Mouse (Mus musculus): Measurements from ENCODE around the gene Fancg.

Gene Fancg

GRCm38 (mm10) chr4:43010161-43011038 lies at the start of gene Fancg:
Fancg (minus strand) TSS chr4:43010506.
- DNase-seq, result peak; percentile 79

- DNase-seq, result no peak
Measured at GRCm38 (mm10) chr4:43059697-43060096, 49.4 kb upstream of the Fancg start.

GRCm38 (mm10) chr4:43058753-43059654 lies 48.7 kb upstream of the Fancg start, which contains the start of gene Unc13b:
Unc13b (plus strand) TSS chr4:43058953.
- DNase-seq, result peak; percentile 92

GRCm38 (mm10) chr4:43058392-43058752 lies 48.1 kb upstream of the Fancg start:
- no peak for DNase-seq

- DNase-seq, result no peak
Measured at GRCm38 (mm10) chr4:43057654-43058053, 47.3 kb upstream of the Fancg start.

DNA sequence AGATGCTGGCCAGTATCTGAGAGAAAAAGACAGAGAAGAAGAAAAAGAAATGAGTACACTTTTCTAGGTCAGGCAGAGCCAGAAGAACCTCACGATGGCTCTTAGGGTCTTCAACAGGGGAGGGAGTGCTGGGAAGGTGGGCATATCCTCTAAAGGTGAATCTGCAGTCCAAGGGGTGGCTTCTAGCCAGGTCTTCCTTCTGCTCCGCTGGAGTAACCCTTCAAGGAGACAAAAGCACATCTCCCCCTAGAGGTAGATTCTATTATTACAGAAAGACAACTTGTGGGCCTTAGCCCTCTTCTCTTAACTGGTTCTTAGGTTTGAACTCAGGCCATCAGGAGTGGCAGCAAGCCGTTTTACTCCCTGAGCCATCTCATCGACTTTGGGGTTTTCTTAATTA lies 42.3 kb upstream of the Fancg start:
- DNase-seq, result no peak

- peak; percentile 64 for DNase-seq
Measured at GRCm38 (mm10) chr4:43047231-43047630, 36.9 kb upstream of the Fancg start.

DNA sequence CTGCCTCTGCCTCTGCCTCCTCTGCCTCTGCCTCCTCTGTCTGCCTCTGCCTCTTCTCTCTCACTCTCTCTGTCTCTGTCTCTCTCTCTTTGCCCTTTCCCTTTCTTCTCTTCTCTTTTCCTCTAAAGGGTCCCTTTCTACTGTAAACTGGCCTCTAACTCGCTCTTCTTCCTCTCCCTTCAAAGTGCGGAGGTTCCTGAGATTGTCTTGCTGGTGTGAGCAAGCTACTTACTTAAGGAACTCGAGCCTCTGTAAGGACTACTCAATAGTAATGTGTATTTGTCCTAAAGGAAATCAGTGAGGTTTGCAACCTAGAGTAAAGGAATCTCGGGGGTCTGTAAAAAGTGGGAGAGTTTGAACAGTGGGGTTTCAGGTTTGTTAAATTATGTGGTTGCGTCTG lies 36.3 kb upstream of the Fancg start:
- DNase-seq, result no peak

DNA sequence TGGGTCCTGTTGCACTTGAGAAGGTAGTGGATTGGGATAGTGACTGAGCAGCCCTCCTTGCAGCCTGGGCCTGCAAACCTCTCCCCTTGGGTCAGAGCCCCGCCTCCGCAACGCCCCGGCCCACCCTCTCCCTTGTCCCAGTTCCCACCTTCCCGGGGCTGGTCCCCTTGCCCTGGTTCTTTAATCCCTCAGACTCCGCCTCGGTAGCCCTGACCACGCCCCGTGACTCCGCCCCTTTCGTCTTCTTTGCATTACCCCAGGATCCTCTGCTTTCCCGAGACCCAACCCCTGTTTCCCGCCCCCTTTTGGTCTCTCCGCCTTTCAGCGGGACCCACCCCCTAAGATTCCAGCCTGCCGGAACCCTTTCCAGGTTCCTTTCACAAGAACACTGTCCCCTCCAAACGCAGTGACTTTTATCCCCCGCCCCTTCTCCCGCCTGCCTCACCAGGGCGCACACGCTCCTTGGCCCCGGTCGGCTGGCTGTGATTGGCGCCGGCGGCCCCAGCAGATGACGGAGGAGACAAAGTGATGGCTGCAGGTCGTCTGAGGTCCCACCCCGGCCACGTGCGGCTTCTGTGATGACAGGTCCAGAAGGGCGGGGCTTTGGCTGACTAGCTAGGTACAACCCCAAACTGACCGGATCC lies 35.5 kb upstream of the Fancg start, which contains the start of gene Fam214b:
Gene Fam214b, minus strand, starts transcription at position 562 of the 644 bp plus-strand sequence.
- DNase-seq, result peak; percentile 94

DNA sequence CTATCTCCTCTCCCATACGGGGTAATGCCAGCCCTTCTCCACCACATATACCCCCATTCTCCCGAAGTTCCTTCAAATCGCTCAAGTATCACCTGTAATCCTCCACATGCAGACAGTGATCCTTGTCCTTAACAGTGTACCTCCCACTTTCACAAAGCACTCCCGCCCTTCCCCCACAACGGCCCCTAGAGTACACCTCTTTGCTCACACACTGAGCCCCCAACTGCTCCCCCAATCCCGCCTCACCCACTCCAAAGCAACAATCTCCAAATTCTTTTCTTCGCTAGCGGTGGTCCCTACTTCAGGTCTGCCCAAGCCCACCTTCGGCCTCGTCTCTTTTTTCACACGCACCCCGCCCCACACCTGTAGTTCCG lies 35.0 kb upstream of the Fancg start:
- DNase-seq, result no peak

DNA sequence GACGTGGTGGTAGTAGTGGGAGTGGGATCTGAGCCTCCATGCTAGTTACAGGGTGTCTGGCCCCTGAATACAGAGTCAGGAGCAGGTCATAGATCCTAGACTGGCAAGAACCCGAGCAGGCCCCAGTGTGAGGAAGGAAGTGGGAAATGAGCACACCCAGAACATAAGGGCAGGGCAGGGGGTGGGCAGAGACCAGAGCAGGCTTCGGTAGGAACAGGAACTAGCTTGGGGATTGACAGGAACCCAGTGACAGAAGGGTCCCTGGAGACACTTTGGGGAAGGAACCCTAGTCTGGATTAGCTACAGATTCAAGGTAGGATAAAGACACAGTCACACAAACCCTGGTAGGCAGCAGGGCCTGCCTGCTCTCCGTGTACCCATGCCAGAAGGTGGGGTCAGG lies 34.4 kb upstream of the Fancg start:
- DNase-seq, result no peak

GRCm38 (mm10) chr4:43043644-43044357 lies 33.5 kb upstream of the Fancg start:
- DNase-seq, result peak; percentile 53

GRCm38 (mm10) chr4:43040881-43041547 lies 30.7 kb upstream of the Fancg start:
- DNase-seq, result no peak

- DNase-seq, result peak; percentile 96
Measured at GRCm38 (mm10) chr4:43040114-43040572, 29.8 kb upstream of the Fancg start.

DNA sequence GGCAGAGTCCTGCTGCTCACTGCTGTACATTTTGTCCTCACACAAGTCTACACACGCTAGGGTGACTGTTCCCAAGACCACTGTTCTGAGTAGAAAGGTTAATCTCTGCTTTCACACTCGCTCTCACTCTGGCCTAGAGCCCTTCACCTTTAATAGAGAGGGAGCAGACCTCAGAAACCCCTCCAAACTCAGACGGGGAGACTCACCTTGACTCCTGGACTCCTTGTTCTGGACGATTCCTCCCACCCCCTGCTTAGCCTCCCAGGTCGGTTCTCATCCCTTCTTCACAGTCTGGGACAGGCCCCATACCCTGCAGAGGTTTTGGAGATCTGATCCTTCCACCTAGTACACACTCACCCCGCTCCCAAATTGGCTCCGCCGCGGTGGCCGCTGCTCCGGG lies 29.3 kb upstream of the Fancg start:
- no peak for DNase-seq

DNA sequence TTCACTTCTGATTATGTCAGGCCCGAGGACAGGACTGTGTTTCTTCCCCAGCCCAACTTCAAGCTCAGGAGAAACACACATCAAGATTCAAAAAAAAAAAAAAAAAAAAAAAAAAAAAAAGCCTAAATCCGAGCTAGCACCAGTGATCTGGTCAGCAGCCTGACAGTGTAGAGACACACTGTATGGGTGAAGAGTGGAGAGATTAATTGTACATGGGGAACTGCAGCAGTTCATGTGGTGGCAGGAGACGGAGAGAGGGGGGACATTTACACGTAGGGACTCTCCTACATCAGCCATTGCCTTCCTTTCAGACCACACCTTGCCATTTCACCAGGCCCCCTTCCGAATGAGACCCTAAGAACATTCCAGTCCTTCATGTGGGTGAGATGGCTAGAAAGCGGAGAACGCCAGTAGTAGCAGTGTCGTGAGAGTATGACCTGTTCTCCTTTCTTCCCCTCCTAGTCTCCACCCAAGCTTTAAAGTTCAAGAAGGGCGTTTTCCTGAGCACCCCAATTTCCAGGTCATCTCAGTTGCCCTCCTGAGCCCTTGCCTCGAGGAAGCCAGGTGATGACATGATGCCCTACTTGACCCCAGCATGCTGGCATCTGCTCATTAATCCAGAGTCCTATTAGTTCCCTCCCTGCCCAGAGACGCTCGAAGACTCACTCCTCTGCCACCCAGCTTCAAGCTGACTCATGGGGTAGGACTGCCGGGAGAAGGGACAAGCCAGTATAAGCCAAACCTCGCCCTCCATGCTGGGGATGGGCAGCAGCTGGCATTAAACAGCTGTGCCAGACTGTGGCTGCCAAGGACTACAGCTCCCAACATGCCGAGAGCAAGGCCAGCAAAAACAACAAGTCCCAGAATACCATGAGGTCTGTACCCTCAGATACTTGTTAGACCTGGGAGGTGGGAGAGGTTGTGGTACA lies 28.5 kb upstream of the Fancg start:
- peak; percentile 61 for DNase-seq

GRCm38 (mm10) chr4:43037860-43038566 lies 27.7 kb upstream of the Fancg start:
- no peak for DNase-seq

DNA sequence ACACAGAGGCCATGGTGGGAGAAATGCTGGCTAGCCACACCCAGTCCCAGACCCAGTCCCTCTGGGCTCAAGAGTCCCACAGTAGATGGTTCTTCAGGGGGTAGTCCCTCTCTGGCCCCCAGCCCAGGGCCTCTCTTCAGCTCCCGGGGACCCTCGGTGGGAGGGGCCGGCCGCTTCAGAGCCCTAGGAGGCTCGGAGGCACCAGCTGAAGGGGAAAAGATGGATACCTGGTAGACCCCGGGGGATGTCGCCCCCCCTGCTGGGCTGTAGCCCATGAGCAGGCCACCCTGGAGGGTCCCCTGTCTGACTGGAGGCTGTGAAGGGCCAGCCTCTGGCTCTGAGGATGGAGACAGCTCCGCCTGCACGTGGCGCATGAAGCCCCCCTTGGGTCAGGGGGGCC lies 26.1 kb upstream of the Fancg start:
- no peak for DNase-seq

- no peak for DNase-seq
Measured at GRCm38 (mm10) chr4:43035851-43036250, 25.5 kb upstream of the Fancg start.

GRCm38 (mm10) chr4:43033481-43033880 lies 23.2 kb upstream of the Fancg start:
- no peak for DNase-seq

Data from right cerebral cortex, postnatal 14 days (tissue).